Mouse (Mus musculus): ENCODE measurements at regions not wholly inside any gene's neighbourhood (a gene's known extent, or its start where the extent isn't known, plus 50 kb on each side); places are given as distances from the start of the nearest gene placed in this dataset.
"Not testable (repeated sequence)": the region's sequence is repeated elsewhere in the genome, so short reads cannot be mapped to it uniquely, and the experiment has no call there.

- no peak for DNase-seq
Measured at GRCm38 (mm10) chr13:81013953-81014352, 130.8 kb downstream of the Arrdc3 start.

GRCm38 (mm10) chr13:81020106-81020747, 137.0 kb downstream of the Arrdc3 start:
- no peak for DNase-seq

GRCm38 (mm10) chr13:81020811-81021210, 137.6 kb downstream of the Arrdc3 start:
- no peak for DNase-seq

- no peak for DNase-seq
Measured at GRCm38 (mm10) chr13:81022410-81022809, 139.2 kb downstream of the Arrdc3 start.

- not testable (repeated sequence) for DNase-seq
Measured at GRCm38 (mm10) chr13:81025241-81025760, 142.1 kb downstream of the Arrdc3 start.

- no peak for DNase-seq
Measured at GRCm38 (mm10) chr13:81037316-81037715, 154.1 kb downstream of the Arrdc3 start.

- peak; percentile 24 for DNase-seq
Measured at GRCm38 (mm10) chr13:81038736-81039135, 155.6 kb downstream of the Arrdc3 start.

- no peak for DNase-seq
Measured at GRCm38 (mm10) chr13:81040494-81040893, 157.3 kb downstream of the Arrdc3 start.

- DNase-seq = no peak
Measured at GRCm38 (mm10) chr13:81041646-81042045, 158.5 kb downstream of the Arrdc3 start.
